Mouse (Mus musculus) spleen, adult 2 months (tissue): ENCODE measurements around the gene Prkab1.

Experiments
- CTCF ChIP-seq: fragments of 200-500 bp; IDR thresholded peaks from 2 replicates; pipeline ENCODE4 v1.5.1; 2011; ENCODE audit warnings: mild to moderate bottlenecking, inconsistent platforms; ENCODE audit not compliant: insufficient read depth, insufficient read length, insufficient replicate concordance; ENCODE audit errors: extremely low read depth
- POLR2A ChIP-seq: fragments of 200-500 bp; IDR thresholded peaks from 2 replicates; pipeline ENCODE4 v1.6.1; 2011; ENCODE audit warnings: low read depth, low read length, inconsistent platforms

GRCm38 (mm10) chr5:116003154-116003553 is 21.2 kb downstream of the Prkab1 start:
- TF ChIP-seq CTCF: no peak
- TF ChIP-seq POLR2A: no peak
